Mouse (Mus musculus): Measurements from ENCODE around the gene Peak1. TPM values are rescaled to one million over a fixed set of nuclear protein-coding genes. Genes with fewer than 3 reads are reported as not detected.

The Peak1 gene
- polyA plus RNA-seq, 1 experiment, result 7.6 TPM

DNA sequence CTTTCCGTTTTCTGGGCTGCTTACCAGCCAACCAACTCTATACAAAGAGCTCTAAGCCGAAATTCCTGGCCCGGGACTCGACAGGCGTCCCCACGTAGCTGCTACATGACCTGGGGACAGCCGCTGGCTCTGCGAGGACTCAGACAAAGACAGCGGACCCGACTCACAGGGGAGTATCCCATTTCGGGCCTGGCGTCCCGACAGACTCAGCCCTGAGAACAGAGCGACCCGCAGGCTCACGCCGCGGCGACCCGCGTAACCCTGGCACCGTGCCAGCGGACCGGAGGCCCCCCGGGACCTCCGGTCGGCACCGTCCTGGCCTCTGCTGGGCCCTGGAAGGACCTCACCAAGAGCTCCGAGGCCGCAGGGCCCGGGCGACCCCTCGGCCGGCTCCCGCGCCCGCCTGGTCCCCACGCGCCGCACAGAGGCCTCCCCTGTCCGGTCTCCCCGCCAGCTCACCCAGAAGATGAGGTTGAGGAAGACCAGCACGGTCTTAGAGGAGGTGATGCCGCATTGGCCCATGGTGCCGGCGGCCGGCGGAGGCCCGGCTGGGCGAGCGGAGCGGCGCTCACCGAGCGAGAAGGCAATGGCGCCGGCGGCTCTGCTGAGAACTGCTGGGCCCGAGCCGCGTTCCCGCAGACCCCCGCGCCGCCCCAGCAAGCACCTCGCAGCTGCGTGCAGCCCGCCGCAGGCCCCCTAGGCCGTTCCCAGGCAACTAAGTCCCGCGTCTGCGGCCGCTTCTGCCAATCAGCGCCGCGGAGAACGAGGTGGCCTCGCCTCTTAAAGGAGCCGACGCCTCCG is 257.3 kb downstream of the Peak1 start:
- DNase-seq (ENCODE audit: low read depth, low spot score), result no peak

DNA sequence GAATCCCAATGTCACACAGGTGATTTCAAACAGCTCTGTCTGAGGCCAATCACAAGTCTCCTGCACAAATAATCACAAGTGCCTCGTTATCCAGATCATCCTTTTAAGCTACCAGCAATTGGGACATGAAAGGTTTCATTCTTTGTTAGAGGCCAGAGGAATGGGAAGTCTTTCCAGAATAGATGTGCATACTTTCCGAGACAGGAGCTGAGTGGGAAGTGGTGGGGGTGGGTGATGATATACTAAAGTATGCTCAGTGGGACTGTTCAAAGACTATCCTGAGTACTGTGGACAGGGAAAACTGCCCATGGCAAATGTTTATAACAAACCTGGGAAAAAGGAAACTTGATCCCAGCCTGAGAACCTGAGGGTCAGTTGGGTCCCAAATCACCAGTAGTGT is 258.4 kb downstream of the Peak1 start:
- WGBS, result 15% methylated on average over 2 of the region's 2 CpGs
- no peak for DNase-seq (ENCODE audit: low read depth, low spot score)

More for the DNA sequence above, 257.3 kb downstream of the Peak1 start:
- under 1% methylated on average over 82 of the region's 82 CpGs for WGBS

DNA sequence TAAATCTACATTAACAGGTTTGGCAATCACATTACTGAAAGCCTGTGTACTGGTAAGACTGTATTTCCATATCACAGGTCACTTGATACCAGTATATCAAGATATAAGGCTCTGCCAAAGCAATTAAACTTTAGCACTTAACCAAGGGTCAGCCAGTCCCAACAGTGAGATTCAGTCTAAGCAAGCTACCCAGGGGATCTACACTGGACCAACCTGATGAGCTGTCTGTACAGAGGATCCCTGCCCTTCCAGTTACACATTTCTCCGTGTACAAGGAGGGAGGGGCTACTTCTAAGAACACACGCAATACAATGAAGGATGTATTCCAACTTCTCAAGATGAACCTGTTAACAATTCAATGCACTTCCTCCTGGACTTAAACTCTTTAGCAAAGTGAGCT is 259.8 kb downstream of the Peak1 start:
- WGBS, result 15% methylated on average over 2 of the region's 2 CpGs
- DNase-seq (ENCODE audit: low read depth, low spot score), result no peak

DNA sequence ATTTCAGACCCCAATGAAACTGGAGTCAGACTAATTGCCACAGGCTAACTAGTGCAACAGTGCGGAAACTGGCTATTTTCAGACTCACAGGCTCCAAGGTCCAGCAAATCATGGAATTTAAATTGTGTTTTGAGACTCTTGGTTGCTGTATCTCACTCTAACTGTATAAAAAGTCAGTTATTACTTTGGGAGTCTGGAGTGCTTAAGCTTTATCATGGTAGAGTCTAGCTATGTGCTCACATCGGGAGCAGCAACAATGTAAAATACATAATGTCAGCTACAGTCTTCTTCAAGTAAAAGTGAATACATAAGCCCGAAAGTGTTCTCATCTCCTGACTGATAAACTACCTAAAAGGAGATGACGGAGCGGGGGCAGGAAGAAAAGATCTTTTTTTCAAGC is 263.3 kb downstream of the Peak1 start:
- 94% methylated on average over 5 of the region's 5 CpGs for WGBS

DNA sequence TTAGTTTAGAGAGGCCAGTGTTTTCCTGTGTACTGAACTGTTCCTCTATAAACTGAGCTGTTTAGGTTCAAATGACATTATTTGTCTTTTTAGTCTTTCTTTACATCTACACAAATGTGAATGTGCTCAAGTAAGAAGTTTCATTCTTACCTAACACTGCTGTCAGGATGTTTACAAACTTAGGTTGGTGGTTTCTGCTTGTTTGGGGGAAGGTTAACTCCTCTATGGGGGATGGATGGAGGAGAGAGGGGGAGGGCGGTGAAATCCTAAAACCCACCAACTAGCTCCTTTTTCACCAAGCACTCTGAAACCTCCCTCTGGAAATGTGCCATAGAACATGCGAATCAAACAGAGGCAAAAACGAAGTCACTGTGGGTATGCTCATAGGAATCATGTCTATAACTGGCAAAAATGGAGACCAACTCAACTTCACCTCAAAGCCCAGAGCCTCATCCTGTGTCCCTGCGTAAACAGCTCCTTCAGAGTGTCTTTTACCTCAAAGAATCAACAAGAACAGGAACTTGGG is 265.3 kb downstream of the Peak1 start:
- WGBS, result 61% methylated on average over 4 of the region's 4 CpGs
- DNase-seq (ENCODE audit: low read depth, low spot score), result no peak

More for the DNA sequence above, 263.3 kb downstream of the Peak1 start:
- no peak for DNase-seq (ENCODE audit: low read depth, low spot score)

DNA sequence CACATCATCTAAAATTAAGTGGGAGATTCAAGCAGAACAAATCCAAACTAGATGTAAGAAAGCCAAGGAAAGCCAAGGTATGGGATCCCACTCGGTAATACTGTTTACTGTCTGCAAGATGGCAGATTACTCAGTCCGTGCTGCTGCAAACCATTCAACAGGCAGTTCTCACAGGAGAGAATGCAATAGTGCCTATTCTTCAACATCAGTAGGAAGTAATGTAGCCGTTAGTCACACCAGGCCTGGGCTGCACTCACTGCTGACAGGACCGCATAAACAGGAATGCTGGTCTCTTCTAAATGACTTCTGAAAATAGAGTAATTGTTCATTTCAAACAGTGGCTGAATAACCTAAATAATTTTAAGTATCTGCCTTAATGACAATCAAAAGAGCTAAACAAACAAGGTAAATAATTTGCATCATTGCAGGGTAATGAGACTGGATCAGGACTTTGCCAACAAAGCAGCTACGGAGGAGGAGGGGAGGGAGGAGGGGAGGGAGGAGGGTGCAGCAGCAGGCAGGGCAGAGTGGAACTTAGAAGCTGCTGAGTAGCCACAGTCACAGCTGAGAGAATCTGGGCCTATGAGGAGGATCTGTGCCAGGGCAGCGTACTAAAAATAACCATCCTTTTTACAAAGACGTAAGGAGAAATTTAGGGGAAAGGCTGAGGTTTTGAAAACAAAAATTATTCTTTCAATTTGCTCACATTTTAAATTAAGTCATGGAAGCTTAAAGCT is 266.0 kb downstream of the Peak1 start:
- 50% methylated on average over 7 of the region's 7 CpGs for WGBS
- no peak for DNase-seq (ENCODE audit: low read depth, low spot score)

Other genes starting within 250 kb of the Peak1 start
- gene Hmg20a, start 542 bp upstream of the Peak1 start, polyA plus RNA-seq (2012; rRNA removed), result 12.2 and 15.7 TPM in 2 replicates